Mouse (Mus musculus): ENCODE measurements around the gene Wdr63. TPM values are rescaled to one million over a fixed set of nuclear protein-coding genes. Genes with fewer than 3 reads are reported as not detected.

The Wdr63 gene
- polyA plus RNA-seq, 1 experiment from 2014 or later, result 0.74 TPM

GRCm38 (mm10) chr3:146090988-146091657 lies 16.8 kb downstream of the Wdr63 start:
- no peaks in the 10 kb centered on the region for H3K27me3 ChIP-seq (ENCODE audit: control insufficient read depth, insufficient read depth, low read length)
- H3K4me2 ChIP-seq (ENCODE audit: low read depth, low read length), result no peak overlapping the region
- H3K36me3 ChIP-seq (ENCODE audit: control insufficient read depth, insufficient read depth), result no peaks in the 10 kb centered on the region
- 89% methylated on average over 13 of the region's 13 CpGs for WGBS
- no peak overlapping the region for H3K9ac ChIP-seq (ENCODE audit: low read length)
- no peak overlapping the region for H3K27ac ChIP-seq (ENCODE audit: low read length)
- no peak for ATAC-seq (replicated peaks; ENCODE audit: extremely low read depth, insufficient read depth, low FRiP score)
- H3K4me3 ChIP-seq (ENCODE audit: low read length), result no peak overlapping the region
- H3K9me3 ChIP-seq (replicated peaks; ENCODE audit: control insufficient read depth, low read length), result no peaks in the 10 kb centered on the region
- no peaks in the 10 kb centered on the region for H3K4me1 ChIP-seq (ENCODE audit: control insufficient read depth, insufficient read depth, low read length)

- Histone ChIP-seq H3K4me3 (ENCODE audit: low read length) (no peak overlapping the region), H3K36me3 (ENCODE audit: control insufficient read depth, insufficient read depth) (no peaks in the 10 kb centered on the region), H3K4me1 (ENCODE audit: control insufficient read depth, insufficient read depth, low read length) (no peaks in the 10 kb centered on the region), H3K4me2 (ENCODE audit: low read depth, low read length) (no peak overlapping the region), H3K27ac (ENCODE audit: low read length) (no peak overlapping the region), H3K27me3 (ENCODE audit: control insufficient read depth, insufficient read depth, low read length) (no peaks in the 10 kb centered on the region), H3K9ac (ENCODE audit: low read length) (no peak overlapping the region), H3K9me3 (replicated peaks; ENCODE audit: control insufficient read depth, low read length) (no peaks in the 10 kb centered on the region)
- no peak for ATAC-seq (replicated peaks; ENCODE audit: extremely low read depth, insufficient read depth, low FRiP score)
- WGBS, result 91% methylated on average over 12 of the region's 12 CpGs
Measured at GRCm38 (mm10) chr3:146080241-146080640, 27.7 kb downstream of the Wdr63 start.

- 68% methylated on average over 7 of the region's 7 CpGs for WGBS
- no peaks in the 10 kb centered on the region for H3K9me3 ChIP-seq (replicated peaks; ENCODE audit: control insufficient read depth, low read length)
- no peak overlapping the region for H3K4me3 ChIP-seq (ENCODE audit: low read length)
- H3K27me3 ChIP-seq (ENCODE audit: control insufficient read depth, insufficient read depth, low read length), result no peaks in the 10 kb centered on the region
- ATAC-seq (replicated peaks; ENCODE audit: extremely low read depth, insufficient read depth, low FRiP score), result no peak
- H3K27ac ChIP-seq (ENCODE audit: low read length), result no peak overlapping the region
- no peak overlapping the region for H3K4me2 ChIP-seq (ENCODE audit: low read depth, low read length)
- H3K9ac ChIP-seq (ENCODE audit: low read length), result no peak overlapping the region
- H3K4me1 ChIP-seq (ENCODE audit: control insufficient read depth, insufficient read depth, low read length), result no peaks in the 10 kb centered on the region
- H3K36me3 ChIP-seq (ENCODE audit: control insufficient read depth, insufficient read depth), result no peaks in the 10 kb centered on the region
Measured at GRCm38 (mm10) chr3:146072780-146073179, 35.1 kb downstream of the Wdr63 start.

GRCm38 (mm10) chr3:146069276-146069675 lies 38.7 kb downstream of the Wdr63 start:
- Histone ChIP-seq H3K9me3 (replicated peaks; ENCODE audit: control insufficient read depth, low read length) (no peaks in the 10 kb centered on the region), H3K4me2 (ENCODE audit: low read depth, low read length) (no peak overlapping the region), H3K4me3 (ENCODE audit: low read length) (no peak overlapping the region), H3K36me3 (ENCODE audit: control insufficient read depth, insufficient read depth) (no peaks in the 10 kb centered on the region), H3K9ac (ENCODE audit: low read length) (no peak overlapping the region), H3K4me1 (ENCODE audit: control insufficient read depth, insufficient read depth, low read length) (no peaks in the 10 kb centered on the region), H3K27me3 (ENCODE audit: control insufficient read depth, insufficient read depth, low read length) (no peaks in the 10 kb centered on the region), H3K27ac (ENCODE audit: low read length) (no peak overlapping the region)
- 77% methylated on average over 4 of the region's 4 CpGs for WGBS
- ATAC-seq (replicated peaks; ENCODE audit: extremely low read depth, insufficient read depth, low FRiP score), result no peak

- Histone ChIP-seq H3K4me1 (ENCODE audit: control insufficient read depth, insufficient read depth, low read length) (no peaks in the 10 kb centered on the region), H3K4me3 (ENCODE audit: low read length) (no peak overlapping the region), H3K27me3 (ENCODE audit: control insufficient read depth, insufficient read depth, low read length) (no peaks in the 10 kb centered on the region), H3K9ac (ENCODE audit: low read length) (no peak overlapping the region), H3K4me2 (ENCODE audit: low read depth, low read length) (no peak overlapping the region), H3K27ac (ENCODE audit: low read length) (no peak overlapping the region), H3K36me3 (ENCODE audit: control insufficient read depth, insufficient read depth) (no peaks in the 10 kb centered on the region), H3K9me3 (replicated peaks; ENCODE audit: control insufficient read depth, low read length) (no peaks in the 10 kb centered on the region)
- 78% methylated on average over 11 of the region's 11 CpGs for WGBS
- ATAC-seq (replicated peaks; ENCODE audit: extremely low read depth, insufficient read depth, low FRiP score), result no peak
Measured at GRCm38 (mm10) chr3:146063146-146063545, 44.8 kb downstream of the Wdr63 start.

GRCm38 (mm10) chr3:146059356-146059926 lies 48.5 kb downstream of the Wdr63 start:
- no peak overlapping the region for H3K27ac ChIP-seq (ENCODE audit: low read length)
- no peak overlapping the region for H3K4me2 ChIP-seq (ENCODE audit: low read depth, low read length)
- 75% methylated on average over 15 of the region's 15 CpGs for WGBS
- H3K27me3 ChIP-seq (ENCODE audit: control insufficient read depth, insufficient read depth, low read length), result no peaks in the 10 kb centered on the region
- ATAC-seq (replicated peaks; ENCODE audit: extremely low read depth, insufficient read depth, low FRiP score), result no peak
- no peaks in the 10 kb centered on the region for H3K4me1 ChIP-seq (ENCODE audit: control insufficient read depth, insufficient read depth, low read length)
- H3K36me3 ChIP-seq (ENCODE audit: control insufficient read depth, insufficient read depth), result no peaks in the 10 kb centered on the region
- H3K4me3 ChIP-seq (ENCODE audit: low read length), result no peak overlapping the region
- no peaks in the 10 kb centered on the region for H3K9me3 ChIP-seq (replicated peaks; ENCODE audit: control insufficient read depth, low read length)
- no peak overlapping the region for H3K9ac ChIP-seq (ENCODE audit: low read length)

GRCm38 (mm10) chr3:146058263-146058662 lies 49.7 kb downstream of the Wdr63 start:
- Histone ChIP-seq H3K36me3 (ENCODE audit: control insufficient read depth, insufficient read depth) (no peaks in the 10 kb centered on the region), H3K9me3 (replicated peaks; ENCODE audit: control insufficient read depth, low read length) (no peaks in the 10 kb centered on the region), H3K27me3 (ENCODE audit: control insufficient read depth, insufficient read depth, low read length) (no peaks in the 10 kb centered on the region), H3K9ac (ENCODE audit: low read length) (no peak overlapping the region), H3K27ac (ENCODE audit: low read length) (no peak overlapping the region), H3K4me2 (ENCODE audit: low read depth, low read length) (no peak overlapping the region), H3K4me3 (ENCODE audit: low read length) (no peak overlapping the region), H3K4me1 (ENCODE audit: control insufficient read depth, insufficient read depth, low read length) (peaks cover 2% of the 10 kb centered on the region; the same call in 1 of the 2 replicates)
- ATAC-seq (replicated peaks; ENCODE audit: extremely low read depth, insufficient read depth, low FRiP score), result 0 out of 2 replicates have a peak, but pooled peaks have one; percentile 47
- 15% methylated on average over 4 of the region's 4 CpGs for WGBS

- no peak overlapping the region for H3K9ac ChIP-seq (ENCODE audit: low read length)
- no peak for ATAC-seq (replicated peaks; ENCODE audit: extremely low read depth, insufficient read depth, low FRiP score)
- WGBS, result 75% methylated on average over 7 of the region's 7 CpGs
- no peak overlapping the region for H3K4me3 ChIP-seq (ENCODE audit: low read length)
- no peak overlapping the region for H3K27ac ChIP-seq (ENCODE audit: low read length)
- H3K4me2 ChIP-seq (ENCODE audit: low read depth, low read length), result no peak overlapping the region
- no peaks in the 10 kb centered on the region for H3K36me3 ChIP-seq (ENCODE audit: control insufficient read depth, insufficient read depth)
- no peaks in the 10 kb centered on the region for H3K9me3 ChIP-seq (replicated peaks; ENCODE audit: control insufficient read depth, low read length)
- H3K4me1 ChIP-seq (ENCODE audit: control insufficient read depth, insufficient read depth, low read length), result peaks cover 8% of the 10 kb centered on the region
- H3K27me3 ChIP-seq (ENCODE audit: control insufficient read depth, insufficient read depth, low read length), result no peaks in the 10 kb centered on the region
Measured at GRCm38 (mm10) chr3:146057131-146057530, 50.8 kb downstream of the Wdr63 start.

GRCm38 (mm10) chr3:146053873-146054272 lies 54.1 kb downstream of the Wdr63 start:
- H3K27me3 ChIP-seq (ENCODE audit: control insufficient read depth, insufficient read depth, low read length), result no peaks in the 10 kb centered on the region
- H3K4me1 ChIP-seq (ENCODE audit: control insufficient read depth, insufficient read depth, low read length), result peaks cover 13% of the 10 kb centered on the region
- no peak overlapping the region for H3K27ac ChIP-seq (ENCODE audit: low read length)
- no peak overlapping the region for H3K4me2 ChIP-seq (ENCODE audit: low read depth, low read length)
- WGBS, result 84% methylated on average over 2 of the region's 2 CpGs
- no peaks in the 10 kb centered on the region for H3K36me3 ChIP-seq (ENCODE audit: control insufficient read depth, insufficient read depth)
- no peak overlapping the region for H3K4me3 ChIP-seq (ENCODE audit: low read length)
- H3K9me3 ChIP-seq (replicated peaks; ENCODE audit: control insufficient read depth, low read length), result no peaks in the 10 kb centered on the region
- no peak for ATAC-seq (replicated peaks; ENCODE audit: extremely low read depth, insufficient read depth, low FRiP score)
- no peak overlapping the region for H3K9ac ChIP-seq (ENCODE audit: low read length)

Data from heart, embryonic 16.5 days (tissue).